Mouse (Mus musculus) embryonic fibroblast, embryonic 13.5 days (primary cell): ENCODE results near the gene Fhl4.

Experiments used
- CTCF ChIP-seq: IDR thresholded peaks from 2 replicates; pipeline ENCODE4 v1.5.1; 2011; ENCODE audit warnings: mild to moderate bottlenecking, control low read depth, low read length, moderate library complexity, borderline replicate concordance; ENCODE audit not compliant: insufficient read depth
- POLR2A ChIP-seq: IDR thresholded peaks from 2 replicates; pipeline ENCODE4 v1.6.1; 2011; ENCODE audit warnings: low read depth, mild to moderate bottlenecking, control low read depth, low read length, moderate library complexity

DNA sequence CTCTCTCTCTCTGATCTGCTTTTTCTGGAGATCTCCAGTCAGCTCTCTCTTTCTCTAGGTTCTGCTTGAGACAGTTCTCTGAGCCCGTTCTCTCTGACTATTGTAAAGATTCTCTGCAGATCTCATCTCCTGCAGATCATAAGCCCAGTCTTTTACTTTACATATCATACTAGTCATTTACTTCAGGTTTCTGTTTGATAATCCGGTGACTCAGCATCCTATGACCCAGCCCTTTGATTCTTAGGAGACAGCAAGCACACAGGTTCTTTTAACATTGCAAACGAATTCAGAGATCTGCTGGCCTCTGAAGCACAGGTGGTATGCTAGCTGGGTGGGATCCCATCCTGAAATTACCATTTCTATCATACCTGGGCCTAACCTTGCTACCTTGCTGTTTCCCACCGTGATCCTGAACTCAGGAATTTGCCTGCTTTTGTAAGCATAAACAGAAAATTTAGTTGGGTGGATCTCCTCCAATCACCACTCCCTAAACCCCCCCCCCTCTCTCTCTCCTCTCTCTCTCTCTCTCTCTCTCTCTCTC lies 51.6 kb downstream of the Fhl4 start:
- TF ChIP-seq POLR2A (no peak), CTCF (no peak)
